Mouse (Mus musculus): ENCODE results near the gene Epb41.

- TF ChIP-seq POLR2A (IDR thresholded peaks at IDR 0.05; ENCODE audit: insufficient read depth, low read length) (no peak), CTCF (IDR thresholded peaks at IDR 0.05; ENCODE audit: low read depth, low read length) (no peak)
These were observed 26.8 kb downstream of the Epb41 start for GRCm38 (mm10) chr4:132048011-132048991.
